Mouse (Mus musculus) right cerebral cortex, postnatal 4 days (tissue): ENCODE measurements at regions not wholly inside any gene's neighbourhood (a gene's known extent, or its start where the extent isn't known, plus 50 kb on each side); places are given as distances from the start of the nearest gene placed in this dataset.

Source experiments
- DNase-seq: peaks from one replicate; pipeline ENCODE4 v3.0.0-alpha.2; 2022

- DNase-seq, result no peak
Observed at GRCm38 (mm10) chrX:121301915-121302314, 989.0 kb upstream of the H2afb3 start.

GRCm38 (mm10) chrX:121291239-121291638 lies 978.3 kb upstream of the H2afb3 start:
- no peak for DNase-seq

- DNase-seq, result no peak
Observed at GRCm38 (mm10) chrX:121270071-121270470, 957.2 kb upstream of the H2afb3 start.

DNA sequence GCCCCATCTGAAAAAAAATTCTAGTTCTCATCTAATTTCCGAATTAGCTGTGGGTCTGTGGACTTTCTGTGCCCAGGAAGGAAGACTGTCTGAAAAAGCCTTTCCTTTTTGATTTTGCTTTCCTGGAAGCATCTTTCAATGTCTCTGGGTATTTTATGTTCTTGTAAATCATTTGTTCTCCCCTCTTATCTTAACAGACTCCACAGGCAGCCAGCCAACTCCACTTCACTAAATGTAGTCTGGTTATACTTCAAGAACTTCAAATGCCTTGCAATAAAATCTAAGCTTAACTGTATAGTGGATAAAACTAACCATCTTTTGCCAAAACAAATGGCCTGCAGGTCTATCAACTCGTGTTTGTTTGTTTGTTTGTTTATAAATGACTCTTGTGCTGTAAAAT lies 956.7 kb upstream of the H2afb3 start:
- peak; percentile 48 for DNase-seq

DNA sequence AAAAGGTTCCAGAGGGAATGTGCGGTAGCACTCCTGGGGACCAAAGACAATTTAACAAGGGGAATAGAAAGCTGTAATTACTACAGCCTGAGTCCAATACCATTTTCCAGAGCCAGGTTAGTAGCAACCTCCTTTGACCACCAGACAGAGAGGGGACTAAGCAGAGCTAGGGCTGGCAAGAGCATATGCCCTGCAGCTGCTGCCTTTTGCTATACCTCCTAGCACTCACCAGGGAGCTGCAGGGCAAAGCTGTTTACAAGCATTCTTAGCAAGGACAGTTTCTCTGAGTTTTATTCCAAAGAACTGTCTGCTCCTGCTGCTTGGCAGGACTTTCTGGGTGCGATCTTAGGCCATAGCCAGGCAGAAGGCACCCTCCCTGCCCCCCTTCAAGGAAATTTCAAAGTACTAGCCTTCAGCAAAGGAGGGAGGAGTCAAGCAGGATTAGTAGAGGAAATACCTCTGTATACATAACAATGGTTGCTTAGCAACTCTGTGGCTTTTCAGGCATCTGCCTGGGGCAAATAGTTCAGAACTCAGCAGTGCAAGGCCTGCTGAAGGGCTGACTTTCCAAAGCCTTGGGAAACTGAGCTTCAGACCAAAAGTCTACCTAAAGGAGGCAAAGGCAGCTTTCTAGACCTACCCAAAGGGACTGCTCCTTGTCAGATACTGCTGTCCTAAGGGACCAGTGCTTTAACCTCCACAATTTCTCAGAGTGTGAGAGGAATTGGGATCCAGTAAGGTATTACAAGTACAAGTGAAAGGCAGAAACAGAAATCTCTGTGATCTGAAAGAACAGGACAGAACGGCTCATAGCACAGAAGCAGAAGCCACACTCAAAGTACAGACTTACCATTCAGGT lies 919.5 kb upstream of the H2afb3 start:
- no peak for DNase-seq
